Mouse (Mus musculus): ENCODE measurements around the gene Magi1.

Magi1 gene

GRCm38 (mm10) chr6:94111833-94112232 is 171.9 kb downstream of the Magi1 start:
- DNase-seq (ENCODE audit: low read depth): no peak

- DNase-seq (ENCODE audit: low read depth): no peak
Measured at GRCm38 (mm10) chr6:94107401-94108107, 176.2 kb downstream of the Magi1 start.

- DNase-seq (ENCODE audit: low read depth): no peak
Measured at GRCm38 (mm10) chr6:94103581-94103980, 180.1 kb downstream of the Magi1 start.

- DNase-seq (ENCODE audit: low read depth): no peak
Measured at GRCm38 (mm10) chr6:94101256-94101655, 182.5 kb downstream of the Magi1 start.

GRCm38 (mm10) chr6:94094924-94095685 is 188.6 kb downstream of the Magi1 start:
- DNase-seq (ENCODE audit: low read depth): no peak

GRCm38 (mm10) chr6:94092969-94093597 is 190.6 kb downstream of the Magi1 start:
- no peak for DNase-seq (ENCODE audit: low read depth)

GRCm38 (mm10) chr6:94092500-94092899 is 191.2 kb downstream of the Magi1 start:
- DNase-seq (ENCODE audit: low read depth): no peak

GRCm38 (mm10) chr6:94086855-94087254 is 196.9 kb downstream of the Magi1 start:
- DNase-seq (ENCODE audit: low read depth): no peak

GRCm38 (mm10) chr6:94084752-94085151 is 199.0 kb downstream of the Magi1 start:
- DNase-seq (ENCODE audit: low read depth): no peak

- no peak for DNase-seq (ENCODE audit: low read depth)
Measured at GRCm38 (mm10) chr6:94083459-94083858, 200.3 kb downstream of the Magi1 start.

- DNase-seq (ENCODE audit: low read depth): peak; percentile 48
Measured at GRCm38 (mm10) chr6:94080933-94081545, 202.7 kb downstream of the Magi1 start.

- no peak for DNase-seq (ENCODE audit: low read depth)
Measured at GRCm38 (mm10) chr6:94078934-94079333, 204.8 kb downstream of the Magi1 start.

- no peak for DNase-seq (ENCODE audit: low read depth)
Measured at GRCm38 (mm10) chr6:94077013-94077412, 206.7 kb downstream of the Magi1 start.

- DNase-seq (ENCODE audit: low read depth): no peak
Measured at GRCm38 (mm10) chr6:94075990-94076389, 207.7 kb downstream of the Magi1 start.

GRCm38 (mm10) chr6:94075228-94075627 is 208.5 kb downstream of the Magi1 start:
- DNase-seq (ENCODE audit: low read depth): no peak

GRCm38 (mm10) chr6:94071676-94072075 is 212.0 kb downstream of the Magi1 start:
- no peak for DNase-seq (ENCODE audit: low read depth)

- no peak for DNase-seq (ENCODE audit: low read depth)
Measured at GRCm38 (mm10) chr6:94070702-94071101, 213.0 kb downstream of the Magi1 start.

GRCm38 (mm10) chr6:94069421-94069820 is 214.3 kb downstream of the Magi1 start:
- no peak for DNase-seq (ENCODE audit: low read depth)

- DNase-seq (ENCODE audit: low read depth): no peak
Measured at GRCm38 (mm10) chr6:94067741-94068450, 215.8 kb downstream of the Magi1 start.

- no peak for DNase-seq (ENCODE audit: low read depth)
Measured at GRCm38 (mm10) chr6:94064832-94065231, 218.9 kb downstream of the Magi1 start.

- no peak for DNase-seq (ENCODE audit: low read depth)
Measured at GRCm38 (mm10) chr6:94063542-94063941, 220.2 kb downstream of the Magi1 start.

GRCm38 (mm10) chr6:94061424-94061980 is 222.2 kb downstream of the Magi1 start:
- no peak for DNase-seq (ENCODE audit: low read depth)

Measured in c-Kit-positive CD71-negative TER-119-negative erythroid progenitor cells, embryonic 14.5 days (primary cell).